Mouse (Mus musculus): ENCODE results near the gene Neo1. TPM values are rescaled to one million over a fixed set of nuclear protein-coding genes. Genes with fewer than 3 reads are reported as not detected.

The Neo1 gene
- polyA plus RNA-seq (2014; fragmentation: Illumina TruSeq; extraction: RNeasy Lipid Tissue Mini Kit (QIAGEN cat#74804); ENCODE audit: low read depth, low replicate concordance): 75.3 TPM

GRCm38 (mm10) chr9:59036159-59036731 is at the start of gene Neo1:
Gene Neo1 (minus strand): TSS chr9:59036441.

Other genes with a start within 250 kb of the Neo1 start
- gene Hcn4, start 213.0 kb downstream of the Neo1 start, polyA plus RNA-seq (2014; fragmentation: Illumina TruSeq; extraction: RNeasy Lipid Tissue Mini Kit (QIAGEN cat#74804); ENCODE audit: low read depth, low replicate concordance): 0.06 TPM

All from sigmoid colon, adult 10 weeks (tissue).